Mouse (Mus musculus) layer of hippocampus, adult 18-20 months (tissue): ENCODE measurements around the gene Sned1. TPM values are rescaled to one million over a fixed set of nuclear protein-coding genes. Genes with fewer than 3 reads are reported as not detected.
"Not testable (repeated sequence)": the region's sequence is repeated elsewhere in the genome, so short reads cannot be mapped to it uniquely, and the experiment has no call there.

Experiments
- DNase-seq, 2 experiments: peaks; one replicate each; pipeline ENCODE4 v3.0.0; 2022; ENCODE audit warnings: low spot score in 2 of 2
- total RNA-seq, 2 experiments: library from RNA; stranded (reverse); gene quantifications; 2 replicates each; pipeline ENCODE4 v1.2.3; 2021

The Sned1 gene
- total RNA-seq, 2 experiments from 2014 or later, result 4.8 to 6.1 TPM

GRCm38 (mm10) chr1:93227976-93228365, 7.7 kb upstream of the Sned1 start:
- no peak for DNase-seq

- DNase-seq, result no peak
These were observed 6.4 kb upstream of the Sned1 start for GRCm38 (mm10) chr1:93229221-93229620.

GRCm38 (mm10) chr1:93229626-93230025, 6.0 kb upstream of the Sned1 start:
- DNase-seq, result no peak

- DNase-seq, result no peak
These were observed 894 bp downstream of the Sned1 start for GRCm38 (mm10) chr1:93236545-93236924.

- no peak for DNase-seq
These were observed 2.0 kb downstream of the Sned1 start for GRCm38 (mm10) chr1:93237676-93238075.

DNA sequence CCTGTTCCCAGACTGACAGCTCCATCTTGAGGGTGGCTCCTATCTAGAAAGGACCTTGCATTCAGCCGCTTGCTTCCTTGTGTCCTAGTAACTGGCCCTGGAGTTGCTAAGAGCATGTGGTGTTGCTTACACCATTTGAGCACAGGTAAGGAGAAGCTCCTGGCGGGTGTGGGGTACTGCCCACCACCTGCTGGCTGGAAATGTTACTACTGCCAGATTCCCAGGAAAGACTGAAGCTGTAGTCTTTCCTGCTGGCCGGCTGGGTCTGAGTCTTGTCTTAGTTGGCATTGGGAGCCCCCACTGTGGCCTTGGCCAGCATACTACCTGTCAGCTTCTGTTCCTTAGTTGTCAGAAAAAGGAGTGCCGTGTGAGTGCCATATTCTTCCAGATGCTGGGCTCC, 2.6 kb downstream of the Sned1 start:
- no peak for DNase-seq

DNA sequence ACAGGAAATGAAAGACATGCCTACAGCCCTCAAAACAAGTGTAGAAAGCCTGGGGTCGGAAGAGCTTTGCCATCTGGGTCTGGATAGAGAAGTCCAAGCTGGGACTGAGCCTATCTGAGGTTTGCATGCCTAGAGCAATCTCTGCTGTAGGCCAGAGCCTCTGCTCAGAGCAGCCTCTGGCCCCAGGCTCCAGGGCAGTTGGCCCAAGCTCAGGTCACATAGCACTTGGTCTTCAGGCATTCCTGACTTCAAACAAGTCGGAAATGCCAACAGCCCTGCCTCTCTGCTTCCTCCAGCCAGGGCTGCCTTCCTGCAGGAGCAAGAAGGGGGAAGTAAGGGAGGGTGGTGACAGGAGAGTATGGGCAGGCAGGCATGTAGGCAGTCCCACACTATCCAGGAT, 10.3 kb downstream of the Sned1 start:
- no peak for DNase-seq

- DNase-seq, result no peak
These were observed 16.9 kb downstream of the Sned1 start for GRCm38 (mm10) chr1:93252586-93252985.

- DNase-seq, result no peak
These were observed 20.1 kb downstream of the Sned1 start for GRCm38 (mm10) chr1:93255761-93256160.

DNA sequence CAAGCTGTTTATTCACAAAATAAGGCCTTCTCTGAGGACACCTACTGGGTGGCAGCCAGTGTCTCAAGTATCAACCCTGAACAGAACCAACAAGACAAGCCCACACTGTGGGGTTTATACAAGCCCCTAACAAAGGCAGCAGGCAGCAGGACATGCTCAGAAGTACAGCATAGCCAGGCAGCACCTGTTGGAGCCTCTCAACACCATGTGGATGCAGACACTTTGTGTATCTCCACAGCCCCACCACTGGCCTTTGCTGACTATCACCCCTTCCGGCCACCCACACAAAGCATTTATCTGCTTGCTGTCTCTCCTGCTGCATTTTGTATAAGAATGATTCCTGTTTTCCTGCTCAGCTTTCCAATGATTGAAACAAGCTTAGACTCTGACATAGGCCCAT, 21.9 kb downstream of the Sned1 start:
- DNase-seq, result no peak

DNA sequence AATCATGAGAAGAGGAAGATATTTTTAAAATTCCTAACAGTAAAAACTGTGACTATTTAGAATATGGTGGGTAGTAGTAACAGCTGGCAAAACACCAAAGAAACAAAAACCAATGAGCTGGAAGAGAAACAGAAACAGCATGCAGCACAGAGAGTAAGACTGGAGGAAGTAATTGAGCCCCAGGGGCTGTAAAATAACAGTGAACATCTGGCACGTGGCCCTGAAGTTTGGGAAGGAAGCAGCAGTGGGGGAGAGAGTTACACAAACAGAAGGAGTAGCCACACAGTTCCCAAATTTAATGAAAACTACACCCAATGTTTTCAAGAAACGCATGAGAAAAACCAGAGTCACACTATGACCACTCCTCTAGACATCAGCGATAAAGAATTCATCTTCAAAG, 31.6 kb downstream of the Sned1 start:
- DNase-seq, result no peak

- DNase-seq, result no peak
These were observed 32.6 kb downstream of the Sned1 start for GRCm38 (mm10) chr1:93268246-93268645.

GRCm38 (mm10) chr1:93270516-93271240, 35.0 kb downstream of the Sned1 start:
- no peak for DNase-seq

DNA sequence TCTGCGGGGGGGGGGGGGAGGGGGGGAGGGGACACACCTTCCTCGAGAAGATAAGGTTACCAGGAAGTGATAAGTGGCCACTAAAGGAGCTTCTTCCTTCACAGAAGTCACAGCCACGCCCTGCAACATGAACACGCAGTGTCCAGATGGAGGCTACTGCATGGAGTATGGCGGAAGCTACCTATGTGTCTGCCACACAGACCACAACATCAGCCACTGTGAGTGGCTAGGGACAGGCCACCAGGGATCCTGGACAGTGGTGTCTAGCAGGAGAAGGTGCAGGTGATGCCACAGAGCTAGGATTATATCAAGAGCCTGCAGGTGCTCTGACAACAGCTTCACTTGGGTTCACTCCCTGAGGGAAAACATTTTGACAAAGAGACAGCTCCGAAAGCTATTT, 36.1 kb downstream of the Sned1 start:
- DNase-seq, result no peak

DNA sequence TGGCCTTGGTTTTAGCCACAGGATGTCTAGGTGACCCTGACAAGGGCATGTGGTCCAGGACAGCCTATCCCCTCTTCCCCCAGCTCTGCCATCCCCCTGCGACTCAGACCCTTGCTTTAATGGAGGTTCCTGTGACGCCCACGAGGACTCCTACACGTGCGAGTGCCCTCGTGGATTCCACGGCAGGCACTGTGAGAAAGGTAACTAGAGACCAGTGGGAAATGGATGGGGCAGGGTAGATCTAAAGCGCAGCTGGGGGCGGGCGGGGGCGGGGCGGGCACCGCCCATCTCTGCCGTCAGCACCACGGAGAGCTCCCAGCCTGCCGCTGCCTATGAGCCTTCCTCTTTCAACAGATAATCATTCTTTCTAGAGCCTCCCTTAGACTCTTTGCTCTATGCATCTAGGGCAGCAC, 36.8 kb downstream of the Sned1 start:
- no peak for DNase-seq

DNA sequence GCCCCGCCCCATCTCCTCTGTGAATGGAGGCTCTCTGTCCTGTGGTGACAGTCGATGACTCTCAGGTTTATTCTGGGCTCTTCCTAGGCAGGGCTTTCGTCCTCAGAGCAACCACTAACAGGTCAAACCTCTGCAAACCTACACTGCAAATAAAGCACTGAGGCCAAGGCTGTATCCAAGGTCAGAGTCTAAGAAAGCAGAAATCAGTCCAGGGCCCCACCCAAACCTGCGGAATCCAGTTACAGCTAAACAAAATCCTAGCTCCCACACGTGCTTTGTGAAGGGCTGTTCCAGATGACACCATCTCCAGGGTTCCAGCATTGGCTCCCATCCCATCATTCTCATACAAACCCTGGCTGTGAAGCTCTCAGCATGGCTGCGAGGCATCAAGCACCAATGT, 39.9 kb downstream of the Sned1 start:
- no peak for DNase-seq

DNA sequence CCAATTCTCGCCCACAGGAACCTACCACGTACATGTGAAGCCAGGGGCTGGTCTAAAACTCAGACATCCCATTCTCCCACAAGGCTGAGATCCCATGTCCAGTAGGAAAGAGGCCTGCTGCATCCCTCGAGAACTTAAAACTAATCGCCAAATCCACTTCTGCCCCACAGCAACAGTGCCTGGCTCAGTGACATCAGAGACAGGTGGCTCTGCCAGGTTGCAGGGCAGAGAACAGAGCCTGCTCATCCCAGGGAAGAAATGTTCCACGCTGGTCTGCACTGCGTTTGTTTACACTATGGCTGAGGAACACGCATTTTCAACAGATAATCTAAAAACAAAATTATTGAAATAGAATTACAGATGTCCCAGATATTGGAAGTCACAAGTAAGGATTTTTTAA, 41.4 kb downstream of the Sned1 start:
- no peak for DNase-seq

- DNase-seq, result no peak
These were observed 54.1 kb downstream of the Sned1 start for GRCm38 (mm10) chr1:93289678-93290214.

DNA sequence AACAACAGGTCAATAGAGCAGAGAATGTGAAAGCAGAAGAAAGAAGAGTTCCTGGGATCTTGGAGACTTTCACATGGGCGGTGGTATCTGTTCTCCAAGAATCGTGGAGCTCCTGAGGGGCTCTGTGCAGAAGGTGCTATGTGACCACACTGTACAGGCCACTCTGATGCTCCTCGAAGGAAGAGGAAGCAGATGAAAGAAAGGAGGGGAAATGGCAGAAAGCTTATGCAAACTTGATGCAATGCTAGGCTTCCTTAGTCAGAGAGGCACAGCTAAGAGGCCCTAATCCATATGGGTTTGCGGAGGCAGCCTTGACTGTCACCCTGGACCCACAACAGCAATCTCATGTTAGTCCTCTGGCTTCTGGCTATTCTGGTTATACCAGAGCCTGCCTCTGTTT, 55.3 kb downstream of the Sned1 start:
- DNase-seq, result no peak

GRCm38 (mm10) chr1:93291591-93291990, 56.0 kb downstream of the Sned1 start:
- no peak for DNase-seq

- DNase-seq, result no peak
These were observed 56.4 kb downstream of the Sned1 start for GRCm38 (mm10) chr1:93292006-93292405.

GRCm38 (mm10) chr1:93294491-93294890, 58.9 kb downstream of the Sned1 start:
- not testable (repeated sequence) for DNase-seq

DNA sequence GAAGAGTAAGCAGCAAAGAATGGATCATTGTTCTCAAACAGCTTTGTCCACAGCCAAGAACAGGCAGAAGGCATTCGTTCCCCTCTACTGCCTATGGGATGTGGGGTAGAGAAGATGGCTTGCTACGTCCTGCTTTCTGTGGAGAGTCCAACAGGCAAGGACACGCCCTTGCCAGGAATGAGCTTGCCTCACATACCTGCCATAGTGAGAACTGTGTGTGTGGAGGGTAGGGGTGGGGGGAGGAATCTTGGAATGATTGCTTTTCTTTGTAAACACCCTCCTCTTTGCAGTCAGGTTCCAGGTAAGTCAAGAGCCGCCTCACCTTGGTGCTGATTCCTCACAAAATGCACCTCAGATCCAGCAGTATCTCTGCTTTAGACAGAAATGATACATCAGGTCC, 64.2 kb downstream of the Sned1 start:
- no peak for DNase-seq
